Mouse (Mus musculus) brain, embryonic 14.5 days (tissue): ENCODE results near the gene Atp11a.

Experiments
- CTCF ChIP-seq: fragments of 200-500 bp; IDR thresholded peaks from 2 replicates; pipeline ENCODE4 v1.5.1; 2012; ENCODE audit warnings: inconsistent platforms, mild to moderate bottlenecking, moderate library complexity, borderline replicate concordance; ENCODE audit not compliant: insufficient read depth, insufficient read length; ENCODE audit errors: extremely low read depth
- POLR2A ChIP-seq: fragments of 200-500 bp; IDR thresholded peaks from 2 replicates; pipeline ENCODE4 v1.6.1; 2012; ENCODE audit warnings: mild to moderate bottlenecking, inconsistent platforms, borderline replicate concordance; ENCODE audit not compliant: poor library complexity, insufficient read depth, insufficient read length, severe bottlenecking; ENCODE audit errors: extremely low read depth

GRCm38 (mm10) chr8:12912011-12912410 lies 155.2 kb downstream of the Atp11a start:
- TF ChIP-seq POLR2A (no peak), CTCF (no peak)
